Mouse (Mus musculus): Measurements from ENCODE around the gene Angptl2. TPM values are rescaled to one million over a fixed set of nuclear protein-coding genes. Genes with fewer than 3 reads are reported as not detected.
"Not testable (repeated sequence)": the region's sequence is repeated elsewhere in the genome, so short reads cannot be mapped to it uniquely, and the experiment has no call there.

Angptl2 gene
- total RNA-seq, 2 experiments from 2014 or later: 4.4 to 4.5 TPM

DNA sequence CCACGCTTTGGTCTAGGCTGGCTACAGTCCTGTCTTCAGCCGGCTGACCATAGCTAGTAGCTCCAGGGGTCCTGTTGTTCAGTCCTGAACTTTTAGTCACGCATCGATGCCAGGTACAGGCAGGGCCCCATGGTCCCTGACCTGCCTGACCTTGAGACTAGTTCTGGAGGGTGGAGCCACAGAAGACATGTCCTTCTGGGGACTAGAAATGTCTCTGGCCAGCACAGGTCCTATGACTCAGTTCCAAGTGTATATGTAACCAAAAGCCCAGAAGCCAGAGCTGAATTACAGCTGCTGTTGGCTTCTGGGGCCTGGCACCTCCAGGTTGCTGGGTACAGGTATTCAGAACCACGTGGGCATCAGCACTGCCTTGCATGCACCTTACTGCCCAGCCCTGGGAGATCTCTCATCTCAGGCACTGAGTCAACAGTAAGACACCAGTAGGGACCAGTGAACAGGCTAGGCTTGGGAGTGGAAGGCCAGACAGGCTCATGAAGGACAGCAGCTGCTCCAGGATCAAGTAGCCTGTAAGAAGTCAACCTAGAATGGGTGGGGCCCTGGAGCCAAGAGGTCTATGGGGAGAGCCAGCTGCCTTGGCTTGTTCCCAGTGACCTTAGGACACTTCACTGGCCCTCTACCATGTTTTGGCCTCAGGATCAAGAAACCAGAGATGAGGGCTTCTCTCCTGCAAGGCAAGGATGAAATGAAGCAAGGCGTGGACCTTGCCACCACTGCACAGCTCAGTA lies 26.8 kb upstream of the Angptl2 start:
- intact Hi-C loops (cut with DNase I): no loop called here

DNA sequence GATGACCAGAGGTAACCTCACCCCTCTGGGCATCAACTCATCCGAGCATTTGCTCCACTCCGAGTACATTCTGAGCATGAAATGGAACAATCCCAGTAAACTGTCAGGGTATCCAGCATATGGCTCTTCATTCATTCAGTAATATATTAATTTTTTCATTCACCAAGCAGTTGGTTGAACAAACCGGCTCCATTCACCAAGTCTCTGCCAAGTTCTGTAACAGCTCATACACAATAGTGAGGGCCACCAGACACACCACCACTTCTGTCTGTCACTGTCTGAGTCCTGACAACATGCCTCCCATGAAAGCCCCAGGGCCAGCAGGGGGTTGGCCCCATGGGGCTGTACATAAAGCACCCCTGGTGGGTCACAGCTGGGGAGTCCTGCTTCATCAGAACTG lies 25.9 kb upstream of the Angptl2 start:
- DNase-seq (ENCODE audit: extremely low spot score in 1 of 2, low spot score in 2 of 2): no peak
- intact Hi-C loops (cut with DNase I): no loop called here

More for the DNA sequence above, 26.8 kb upstream of the Angptl2 start:
- no peak for DNase-seq (ENCODE audit: extremely low spot score in 1 of 2, low spot score in 2 of 2)

DNA sequence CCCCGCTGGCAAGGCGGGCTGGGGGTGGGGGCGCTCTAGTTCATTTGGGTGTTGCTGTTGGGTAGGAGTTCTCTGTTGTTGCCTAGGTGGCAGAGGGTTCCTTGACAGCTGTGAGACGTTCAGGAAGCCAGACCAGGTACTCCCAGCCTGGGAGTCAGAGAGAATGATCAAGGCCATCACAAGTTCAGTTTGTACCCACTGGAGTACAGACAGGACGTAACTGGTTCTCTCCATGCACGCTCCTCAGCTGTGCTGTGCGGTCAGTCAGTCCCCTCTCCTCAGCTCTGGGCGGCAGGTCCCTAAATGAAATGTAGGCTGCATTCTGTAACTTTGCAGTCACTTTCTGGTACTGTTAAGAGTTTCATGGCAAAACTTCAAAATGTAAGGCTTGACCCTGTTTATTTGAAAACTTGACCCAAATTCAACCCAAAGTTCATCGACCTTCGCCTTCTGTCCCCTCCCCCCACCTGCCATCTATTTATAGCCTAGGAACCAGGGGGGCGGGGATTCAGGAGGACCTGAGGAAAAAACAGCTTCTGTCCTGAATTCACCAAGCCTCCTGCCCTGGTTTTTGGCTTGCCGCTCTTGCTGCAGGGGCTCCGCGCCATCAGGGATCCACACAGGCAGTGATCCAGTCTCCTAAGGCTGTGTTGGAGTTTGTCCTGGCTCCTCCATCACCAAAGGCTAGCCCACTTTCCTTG lies 15.4 kb upstream of the Angptl2 start:
- DNase-seq (ENCODE audit: extremely low spot score in 1 of 2, low spot score in 2 of 2): no peak
- intact Hi-C loops (cut with DNase I): no loop called here

- no peak for DNase-seq (ENCODE audit: extremely low spot score in 1 of 2, low spot score in 2 of 2)
- intact Hi-C loops (cut with DNase I): no loop called here
These were observed 12.6 kb upstream of the Angptl2 start for GRCm38 (mm10) chr2:33203284-33203683.

- DNase-seq (ENCODE audit: extremely low spot score in 1 of 2, low spot score in 2 of 2): no peak
- intact Hi-C loops (cut with DNase I): no loop called here
These were observed 10.9 kb upstream of the Angptl2 start for GRCm38 (mm10) chr2:33204980-33205379.

DNA sequence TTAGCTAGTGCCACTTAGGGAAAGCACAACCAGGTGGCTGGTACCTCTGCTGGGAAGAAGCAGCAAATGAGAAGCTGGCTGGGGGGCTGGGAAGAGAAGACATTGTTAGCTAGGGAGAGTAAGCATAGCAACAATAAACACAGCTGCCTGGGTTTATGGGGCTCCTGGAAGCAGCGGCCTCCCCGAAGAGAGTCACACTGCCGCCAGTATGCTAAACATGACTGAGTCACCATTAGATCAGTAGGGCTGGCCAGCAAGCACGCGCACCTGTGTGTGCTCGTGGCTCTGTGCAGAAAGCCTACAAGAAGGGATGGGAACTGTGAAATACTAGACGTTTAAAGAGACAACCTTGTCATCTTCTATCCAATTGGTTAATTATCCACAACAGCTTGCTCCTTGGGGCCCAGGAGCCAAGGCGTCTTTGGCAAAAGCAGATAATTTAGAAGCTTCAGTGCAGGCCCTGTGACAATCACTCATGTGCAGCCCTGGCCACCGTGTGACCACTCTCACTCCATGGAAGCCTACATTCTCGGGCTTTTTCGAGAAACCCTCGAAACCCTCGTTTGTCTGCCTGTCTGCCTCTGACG lies 9.8 kb upstream of the Angptl2 start:
- intact Hi-C loops (cut with DNase I): no loop called here
- DNase-seq (ENCODE audit: extremely low spot score in 1 of 2, low spot score in 2 of 2): no peak

- intact Hi-C loops (cut with DNase I): no loop called here
- no peak for DNase-seq (ENCODE audit: extremely low spot score in 1 of 2, low spot score in 2 of 2)
These were observed 8.8 kb upstream of the Angptl2 start for GRCm38 (mm10) chr2:33207069-33207468.

GRCm38 (mm10) chr2:33208134-33208533 lies 7.7 kb upstream of the Angptl2 start:
- no peak for DNase-seq (ENCODE audit: extremely low spot score in 1 of 2, low spot score in 2 of 2)
- intact Hi-C loops (cut with DNase I): no loop called here

DNA sequence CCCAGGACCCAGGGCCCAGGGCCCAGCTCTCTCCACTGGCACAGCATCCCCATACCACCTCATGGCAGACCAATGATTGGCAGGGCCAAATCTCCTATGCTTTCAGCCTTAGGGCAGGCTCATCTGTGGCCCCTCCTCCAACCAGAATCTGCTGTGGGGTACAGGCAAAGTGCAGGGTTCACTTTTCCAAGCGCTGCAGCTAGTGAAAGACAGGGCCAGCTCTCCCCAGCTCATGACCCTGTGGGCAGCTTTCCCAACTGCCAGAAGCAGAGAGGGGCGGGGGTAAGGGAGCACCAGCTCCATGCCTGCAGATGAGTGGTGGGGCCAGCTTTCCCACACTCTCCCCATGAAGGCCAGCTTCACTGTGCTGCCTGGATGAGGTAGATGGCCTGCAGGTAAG lies 5.0 kb upstream of the Angptl2 start:
- intact Hi-C loops (cut with DNase I): no loop called here
- no peak for DNase-seq (ENCODE audit: extremely low spot score in 1 of 2, low spot score in 2 of 2)

DNA sequence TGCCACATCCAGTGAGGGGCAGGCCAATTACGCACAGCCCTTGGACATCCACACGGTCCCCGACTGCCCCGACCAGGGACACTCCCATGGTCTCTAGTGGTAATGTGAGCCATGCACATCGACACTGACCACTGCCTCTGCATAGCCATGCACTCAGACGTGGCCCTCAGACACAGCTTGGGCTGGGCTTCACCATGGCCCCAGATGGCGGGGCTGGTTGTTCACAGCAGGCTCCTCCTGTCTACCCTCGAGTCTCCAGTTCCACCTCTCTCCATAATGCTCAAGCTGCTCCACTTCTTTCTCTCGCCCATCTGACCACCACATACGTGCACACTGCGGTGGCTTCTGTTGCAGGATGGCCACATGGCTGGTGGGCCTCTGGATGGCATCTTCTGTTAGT lies 4.6 kb upstream of the Angptl2 start:
- intact Hi-C loops (cut with DNase I); DNase-seq (ENCODE audit: extremely low spot score in 1 of 2, low spot score in 2 of 2): not testable (repeated sequence)

GRCm38 (mm10) chr2:33215177-33215699 lies 631 bp upstream of the Angptl2 start:
- DNase-seq (ENCODE audit: extremely low spot score in 1 of 2, low spot score in 2 of 2): no peak
- intact Hi-C loops (cut with DNase I): no loop called here

- intact Hi-C loops (cut with DNase I): no loop called here
- no peak for DNase-seq (ENCODE audit: extremely low spot score in 1 of 2, low spot score in 2 of 2)
These were observed 966 bp downstream of the Angptl2 start for GRCm38 (mm10) chr2:33216645-33217424.

DNA sequence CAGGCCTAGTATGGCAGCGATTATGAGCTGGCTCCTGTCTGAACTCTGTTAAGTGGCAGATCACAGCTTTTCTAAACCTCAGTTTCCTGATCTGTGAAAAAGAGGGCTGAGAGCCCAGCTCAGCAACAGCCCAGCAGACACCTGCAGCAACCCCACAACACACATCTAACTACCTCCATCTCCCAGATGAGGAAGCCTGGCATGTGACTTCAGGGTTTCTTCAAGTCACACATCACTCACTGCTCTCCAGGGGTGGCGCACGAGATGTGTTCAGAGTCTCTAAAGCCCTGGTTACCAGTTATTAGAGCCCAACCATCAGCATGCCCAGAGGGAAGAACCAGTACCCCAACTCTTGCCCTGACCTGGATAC lies 1.5 kb downstream of the Angptl2 start:
- no peak for DNase-seq (ENCODE audit: extremely low spot score in 1 of 2, low spot score in 2 of 2)
- intact Hi-C loops (cut with DNase I): no loop called here

DNA sequence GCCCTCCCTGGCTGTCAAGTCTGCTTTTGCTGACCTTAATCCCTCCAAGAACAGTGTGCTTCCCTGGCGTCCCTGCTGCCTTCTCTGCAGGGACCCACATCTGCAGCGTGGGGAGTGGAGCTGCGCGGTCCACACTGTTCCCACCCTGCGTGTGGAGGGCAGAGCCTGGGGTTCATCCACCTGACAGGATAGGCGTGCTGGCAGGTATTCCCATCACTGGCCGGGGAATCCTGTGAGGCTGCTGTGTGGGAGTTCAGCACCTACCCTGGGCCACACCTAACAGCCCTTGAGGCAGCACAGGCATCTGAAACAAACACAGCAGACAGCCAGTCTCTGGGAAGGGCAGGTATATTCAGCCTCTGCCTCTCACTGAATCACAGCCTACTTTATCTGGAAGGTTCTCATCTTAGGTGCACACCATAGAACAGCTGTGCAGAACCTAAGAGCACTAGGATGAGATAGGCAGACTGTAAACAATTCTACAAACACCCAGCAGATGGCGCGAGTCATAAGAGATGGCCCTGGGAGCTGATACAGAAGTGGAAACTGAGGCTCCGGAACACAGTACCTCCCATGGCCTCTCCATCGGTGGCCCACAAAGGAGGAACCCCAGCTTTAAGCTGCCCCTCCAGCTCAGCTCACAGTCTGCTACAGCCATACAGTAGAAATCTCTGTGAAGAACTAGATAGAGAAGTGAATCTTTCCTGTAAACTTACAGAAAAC lies 3.2 kb downstream of the Angptl2 start:
- no peak for DNase-seq (ENCODE audit: extremely low spot score in 1 of 2, low spot score in 2 of 2)

DNA sequence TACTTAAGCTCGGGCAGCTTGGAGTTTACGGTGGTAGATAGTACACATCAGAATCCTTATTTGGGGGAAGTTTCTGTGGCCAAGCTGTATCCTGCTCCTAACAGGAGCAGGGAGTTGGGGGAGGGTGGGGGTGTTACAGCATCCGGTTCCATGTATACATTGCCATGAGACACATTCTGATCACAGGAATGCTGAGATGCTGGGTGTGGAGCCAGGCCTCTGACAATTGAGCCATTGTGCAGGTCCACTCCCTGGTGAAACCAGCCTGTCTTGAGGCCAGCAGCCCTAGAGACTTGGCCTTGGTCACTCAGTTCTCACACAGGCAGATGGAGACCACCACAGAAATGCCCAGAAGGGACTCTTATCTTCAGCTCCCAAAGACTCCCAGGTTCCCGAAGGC lies 3.8 kb downstream of the Angptl2 start:
- intact Hi-C loops (cut with DNase I): loop anchor here (2.0 kb wide), 1 partner anchor 127 kb away; no protein-coding TSS in a partner anchor

More for the DNA sequence above, 3.2 kb downstream of the Angptl2 start:
- intact Hi-C loops (cut with DNase I): loop anchor here (2.0 kb wide), 1 partner anchor 128 kb away; no protein-coding TSS in a partner anchor

DNA sequence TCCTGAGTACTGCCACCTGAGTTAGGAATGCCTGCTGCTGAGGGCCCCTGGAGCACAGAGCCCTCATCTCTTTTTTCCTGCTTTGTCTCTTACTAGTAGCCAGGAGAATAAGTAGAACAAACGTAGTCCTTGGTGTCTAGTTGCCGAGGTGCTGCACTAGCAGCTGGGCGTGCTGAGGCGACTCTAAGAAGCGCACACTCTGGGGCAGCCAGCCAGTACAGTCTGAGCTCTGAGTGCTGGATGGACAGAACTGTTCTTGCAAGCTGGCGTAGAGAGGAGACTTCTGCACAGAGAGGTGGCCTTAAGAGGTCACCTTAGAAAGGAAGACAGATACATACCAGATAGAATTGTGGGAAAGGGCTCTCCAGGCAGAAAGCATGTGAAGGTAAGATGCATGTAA lies 4.4 kb downstream of the Angptl2 start:
- intact Hi-C loops (cut with DNase I): no loop called here
- no peak for DNase-seq (ENCODE audit: extremely low spot score in 1 of 2, low spot score in 2 of 2)

More for the DNA sequence above, 3.8 kb downstream of the Angptl2 start:
- no peak for DNase-seq (ENCODE audit: extremely low spot score in 1 of 2, low spot score in 2 of 2)

DNA sequence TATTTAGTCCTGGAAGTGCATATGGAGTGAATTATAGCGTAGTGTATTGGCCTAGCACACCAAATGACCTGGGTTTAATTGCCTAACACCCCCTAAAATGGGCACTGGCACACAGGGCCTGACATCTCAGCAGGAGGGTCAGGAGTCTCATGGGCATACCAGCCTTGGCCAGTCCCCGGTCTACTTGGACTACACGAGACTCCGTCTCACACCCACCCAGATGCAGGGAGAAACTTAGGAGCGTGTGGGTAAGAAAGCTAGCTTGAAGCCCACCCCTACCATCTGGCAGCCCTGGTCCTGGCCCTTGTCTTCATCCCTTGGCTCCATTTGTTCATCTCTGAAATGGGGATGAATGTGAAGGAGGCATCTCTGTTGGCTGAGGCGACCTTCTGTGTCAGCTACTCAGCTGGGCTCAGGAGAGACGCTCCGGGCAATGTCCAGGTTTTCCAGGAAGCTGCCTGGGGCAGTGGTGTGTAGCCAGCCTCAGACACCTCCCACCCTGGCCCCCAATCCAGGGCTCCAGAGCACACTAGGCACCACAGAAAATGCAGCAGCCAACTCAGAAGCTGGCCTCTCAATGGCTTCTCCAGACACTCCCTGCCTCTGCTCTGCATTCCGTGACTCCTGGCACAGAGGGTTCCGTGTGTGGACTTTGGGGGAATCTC lies 4.9 kb downstream of the Angptl2 start:
- DNase-seq (ENCODE audit: extremely low spot score in 1 of 2, low spot score in 2 of 2): no peak
- intact Hi-C loops (cut with DNase I): no loop called here

- no peak for DNase-seq (ENCODE audit: extremely low spot score in 1 of 2, low spot score in 2 of 2)
- intact Hi-C loops (cut with DNase I): no loop called here
These were observed 5.6 kb downstream of the Angptl2 start for GRCm38 (mm10) chr2:33221339-33221900.

All from left cerebral cortex, postnatal 10 days (tissue).